Mouse (Mus musculus) limb, embryonic 10.5 days (tissue): ENCODE data around the gene Cox16. TPM values are rescaled to one million over a fixed set of nuclear protein-coding genes. Genes with fewer than 3 reads are reported as not detected.
"Not testable (repeated sequence)": the region's sequence is repeated elsewhere in the genome, so short reads cannot be mapped to it uniquely, and the experiment has no call there.

Experiments
- DNase-seq: peaks from one replicate; pipeline ENCODE4 v3.0.0-alpha.2; 2017; ENCODE audit warnings: low spot score
- H3K27ac ChIP-seq: fragments of 300-500 bp; sonication (generic); 2 replicates; pipeline ENCODE4 v1.5.1; 2016; ENCODE audit warnings: mild to moderate bottlenecking
- H3K27me3 ChIP-seq: fragments of 300-500 bp; sonication (generic); 2 replicates; pipeline ENCODE4 v1.6.1; 2016; ENCODE audit warnings: low read depth, mild to moderate bottlenecking; ENCODE audit not compliant: poor library complexity, severe bottlenecking
- H3K36me3 ChIP-seq: fragments of 300-500 bp; sonication (generic); 2 replicates; pipeline ENCODE4 v1.6.1; 2016; ENCODE audit warnings: mild to moderate bottlenecking, moderate library complexity
- H3K4me1 ChIP-seq: fragments of 300-500 bp; sonication (generic); 2 replicates; pipeline ENCODE4 v1.6.1; 2016
- H3K4me3 ChIP-seq: fragments of 300-500 bp; sonication (generic); 2 replicates; pipeline ENCODE4 v1.5.1; 2016; ENCODE audit warnings: mild to moderate bottlenecking, moderate library complexity
- H3K9me3 ChIP-seq: fragments of 300-500 bp; sonication (generic); replicated peaks from 2 replicates; pipeline ENCODE4 v1.6.1; 2016; ENCODE audit warnings: mild to moderate bottlenecking
- WGBS: fragments of 180-500 bp; shearing (Covaris S2); methylation state at CpG from one replicate; pipeline ENCODE4 v1.1.7; 2016; 5-methylcytosine and 5-hydroxymethylcytosine counted together
- polyA plus RNA-seq: library from polyadenylated mRNA; unstranded; fragments of >200 nt; fragmentation: Nextera tagmentation; extraction: Ambion mirVana; gene quantifications from 2 replicates; pipeline ENCODE4 v1.2.1, GENCODE M21; 2016

Cox16 gene
- polyA plus RNA-seq, result 109 and 113 TPM in 2 replicates

DNA sequence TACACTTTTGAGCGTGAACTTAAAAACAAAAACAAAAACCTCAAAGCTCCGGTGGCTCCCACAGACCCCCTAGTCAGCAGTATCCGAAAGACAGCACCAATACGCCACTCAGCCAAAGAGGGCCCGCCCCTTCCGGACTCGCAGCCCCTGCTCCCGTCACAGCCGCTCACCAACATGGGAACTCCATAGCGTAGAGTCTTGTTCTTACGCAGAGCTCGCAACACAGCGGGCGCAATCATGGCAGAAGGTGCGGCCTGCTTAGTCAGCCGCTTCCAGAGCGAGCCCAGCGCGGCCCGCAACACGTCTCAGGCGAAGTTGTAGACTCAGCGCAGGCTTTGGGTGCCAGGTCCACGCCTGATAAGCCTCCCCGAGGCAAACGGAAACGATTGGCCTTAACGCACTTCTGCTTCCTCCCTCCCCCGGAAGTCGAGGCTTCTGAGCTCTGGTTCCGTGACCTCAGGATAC lies at the start of gene Cox16:
TSS of gene Cox16 (minus strand) at position 401 of the 465 bp plus-strand sequence.
- under 1% methylated on average over 31 of the region's 31 CpGs for WGBS
- peak within 1 kb of the TSS; percentile 91 for H3K27ac ChIP-seq
- no peaks in the 10 kb centered on the region for H3K36me3 ChIP-seq
- H3K27me3 ChIP-seq, result no peaks in the 10 kb centered on the region
- peak; percentile 90 for DNase-seq
- H3K9me3 ChIP-seq, result no peaks in the 10 kb centered on the region
- no peaks in the 10 kb centered on the region for H3K4me1 ChIP-seq
- peak within 1 kb of the TSS; percentile 76 for H3K4me3 ChIP-seq

GRCm38 (mm10) chr12:81533029-81533419 lies 48.1 kb upstream of the Cox16 start:
- no peak for DNase-seq
- Histone ChIP-seq H3K27ac (peak overlapping the region; percentile 85), H3K4me1 (peaks cover 13% of the 10 kb centered on the region), H3K27me3 (no peaks in the 10 kb centered on the region), H3K9me3 (no peaks in the 10 kb centered on the region), H3K4me3 (peak overlapping the region; percentile 75), H3K36me3 (no peaks in the 10 kb centered on the region)
- 38% methylated on average over 4 of the region's 4 CpGs for WGBS

DNA sequence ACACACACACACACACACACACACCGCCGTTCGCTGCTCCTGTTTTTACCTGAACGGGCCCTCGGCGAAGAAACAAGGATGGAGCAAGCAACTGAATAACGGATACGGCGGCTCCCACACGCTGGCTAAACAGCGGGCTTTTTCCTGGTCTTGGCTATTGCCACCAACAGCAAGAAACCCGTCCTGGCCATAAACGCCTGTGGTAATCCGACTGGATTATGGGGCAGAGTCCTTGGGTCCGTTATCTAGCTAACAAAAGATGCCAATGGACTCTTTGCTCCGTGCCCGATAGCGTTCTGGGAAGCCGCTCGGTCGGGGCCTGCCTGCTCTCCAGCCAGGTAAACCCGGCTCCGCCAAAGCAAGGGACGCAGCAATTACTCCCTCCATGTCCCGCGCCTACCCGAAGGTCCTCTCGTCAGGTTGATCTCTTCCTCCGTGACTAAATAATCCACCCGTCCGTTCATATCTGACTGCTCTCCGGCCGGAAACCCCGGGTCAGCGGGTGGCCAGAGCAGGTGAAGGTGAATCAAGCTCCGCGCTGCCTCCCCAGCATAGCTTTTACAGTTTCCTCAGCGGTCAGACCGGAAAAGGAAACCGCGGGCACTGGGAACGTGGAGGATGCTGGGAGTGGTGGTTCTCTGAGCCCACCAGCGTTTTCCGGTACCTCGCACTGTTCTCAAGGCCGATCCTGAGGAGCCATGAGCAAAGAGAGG lies 47.5 kb upstream of the Cox16 start, which contains the start of the genes Gm20498 and Synj2bp:
TSS of gene Gm20498 (minus strand) at position 590 of the 713 bp plus-strand sequence.
TSS of gene Synj2bp (minus strand) at position 596 of the 713 bp plus-strand sequence.
- peak within 1 kb of the TSS; percentile 85 for H3K27ac ChIP-seq

DNA sequence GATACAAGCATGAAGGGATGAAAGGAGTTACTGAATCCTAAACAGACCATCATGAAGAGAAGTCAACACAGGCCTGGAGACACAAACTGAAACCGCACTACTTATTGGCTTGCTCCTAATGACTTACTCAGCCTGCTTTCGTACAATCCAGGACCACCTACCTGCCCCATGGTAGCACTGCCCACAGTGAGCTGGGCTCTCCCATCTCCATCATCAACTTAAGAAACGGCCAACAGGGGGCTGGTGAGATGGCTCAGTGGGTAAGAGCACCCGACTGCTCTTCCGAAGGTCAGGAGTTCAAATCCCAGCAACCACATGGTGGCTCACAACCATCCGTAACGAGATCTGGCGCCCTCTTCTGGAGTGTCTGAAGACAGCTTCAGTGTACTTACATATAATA lies 45.7 kb upstream of the Cox16 start:
- WGBS, result 80% methylated on average over 8 of the region's 8 CpGs
- H3K27ac ChIP-seq, H3K27me3 ChIP-seq, H3K9me3 ChIP-seq, DNase-seq, H3K4me3 ChIP-seq, H3K36me3 ChIP-seq: not testable (repeated sequence)
- H3K4me1 ChIP-seq, result peaks cover 13% of the 10 kb centered on the region

More for the DNA sequence above, 47.5 kb upstream of the Cox16 start, which contains the start of the genes Gm20498 and Synj2bp:
- whole genome bisulfite sequencing, result under 1% methylated on average over 46 of the region's 46 CpGs
- Histone ChIP-seq H3K36me3 (no peaks in the 10 kb centered on the region), H3K9me3 (no peaks in the 10 kb centered on the region), H3K4me3 (peak within 1 kb of the TSS; percentile 75), H3K4me1 (peaks cover 13% of the 10 kb centered on the region), H3K27me3 (no peaks in the 10 kb centered on the region)
- peak; percentile 87 for DNase-seq

- not testable (repeated sequence) for H3K27me3 ChIP-seq, DNase-seq, H3K4me1 ChIP-seq, H3K4me3 ChIP-seq, H3K9me3 ChIP-seq, H3K27ac ChIP-seq
- 95% methylated on average over 9 of the region's 9 CpGs for WGBS
- peaks cover 37% of the 10 kb centered on the region for H3K36me3 ChIP-seq
Observed at GRCm38 (mm10) chr12:81496906-81497305, 12.0 kb upstream of the Cox16 start.

DNA sequence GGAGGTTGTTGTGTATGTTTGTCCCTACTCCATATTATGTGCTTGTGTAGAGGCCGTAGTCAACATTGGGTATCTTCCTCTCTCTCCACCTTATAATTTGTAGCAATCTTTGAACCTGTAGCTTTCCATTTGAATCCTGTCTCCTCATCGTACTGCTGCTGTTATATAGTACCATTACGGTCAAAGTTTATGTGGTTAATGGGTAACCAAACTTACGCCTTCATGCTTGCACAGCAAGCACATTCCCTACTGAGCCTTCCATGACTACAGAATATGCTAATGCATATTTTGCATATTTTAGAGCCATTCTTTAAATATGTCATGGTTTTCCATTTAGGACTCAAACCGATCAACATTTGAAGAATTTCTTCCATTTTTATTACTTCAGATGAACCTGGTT lies 5.6 kb upstream of the Cox16 start:
- 97% methylated on average over 5 of the region's 5 CpGs for WGBS

DNA sequence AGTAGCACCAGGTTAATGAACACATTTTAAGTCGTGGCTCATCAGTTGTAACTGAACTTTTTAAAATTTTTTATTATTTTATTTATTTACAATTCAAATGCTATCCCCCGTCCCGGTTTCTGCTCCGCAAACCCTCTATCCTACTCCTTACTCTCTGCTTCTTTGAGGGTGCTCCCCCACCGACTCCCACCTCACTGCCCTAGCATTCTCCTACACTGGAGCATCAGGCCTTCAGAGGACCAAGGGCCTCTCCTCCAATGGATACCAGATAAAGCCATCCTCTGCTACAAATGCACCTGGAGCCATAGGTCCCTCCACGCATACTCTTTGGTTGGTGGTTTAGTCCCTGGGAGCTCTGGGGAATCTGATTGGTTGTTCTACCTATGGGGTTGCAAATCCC lies 384 bp upstream of the Cox16 start:
- Histone ChIP-seq H3K27ac (peak overlapping the region; percentile 91), H3K36me3 (no peaks in the 10 kb centered on the region), H3K4me1 (no peaks in the 10 kb centered on the region), H3K4me3 (peak overlapping the region; percentile 76), H3K9me3 (no peaks in the 10 kb centered on the region), H3K27me3 (no peaks in the 10 kb centered on the region)
- 42% methylated on average over 6 of the region's 6 CpGs for WGBS
- no peak for DNase-seq

More for the DNA sequence above, 5.6 kb upstream of the Cox16 start:
- DNase-seq, result no peak
- Histone ChIP-seq H3K27me3 (no peaks in the 10 kb centered on the region), H3K36me3 (peaks cover 10% of the 10 kb centered on the region), H3K9me3 (no peaks in the 10 kb centered on the region), H3K4me3 (no peak overlapping the region), H3K27ac (no peak overlapping the region), H3K4me1 (no peaks in the 10 kb centered on the region)

DNA sequence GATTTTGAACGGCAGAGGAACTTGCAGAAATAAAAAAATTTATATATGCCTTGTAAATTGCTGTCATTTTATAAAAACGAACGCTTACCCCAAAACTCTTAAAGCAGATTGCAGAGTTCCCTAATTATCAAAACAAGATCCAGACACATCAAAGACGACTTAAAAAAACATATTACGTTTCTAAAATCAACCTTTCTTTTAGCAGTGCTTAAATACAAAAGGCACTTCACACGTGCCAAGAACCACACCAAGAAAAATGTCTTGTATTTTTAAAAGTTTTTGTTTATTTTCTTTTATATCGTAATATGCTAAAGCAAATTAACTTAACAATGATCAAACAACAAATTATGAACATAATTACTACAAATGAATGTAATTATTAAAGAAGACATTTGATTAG lies 715 bp downstream of the Cox16 start:
- peak overlapping the region; percentile 76 for H3K4me3 ChIP-seq
- H3K9me3 ChIP-seq, result no peaks in the 10 kb centered on the region
- 0 out of 2 replicates have a peak, but pooled peaks cover 2% of the 10 kb centered on the region for H3K36me3 ChIP-seq
- H3K4me1 ChIP-seq, result no peaks in the 10 kb centered on the region
- no peak for DNase-seq
- H3K27ac ChIP-seq, result peak overlapping the region; percentile 91
- H3K27me3 ChIP-seq, result no peaks in the 10 kb centered on the region
- WGBS, result 4% methylated on average over 7 of the region's 7 CpGs

GRCm38 (mm10) chr12:81483656-81484055 lies 1.3 kb downstream of the Cox16 start:
- 0 out of 2 replicates have a peak, but pooled peaks cover 3% of the 10 kb centered on the region for H3K36me3 ChIP-seq
- peak overlapping the region; percentile 91; the same call in 1 of the 2 replicates for H3K27ac ChIP-seq
- no peaks in the 10 kb centered on the region for H3K27me3 ChIP-seq
- 56% methylated on average over 17 of the region's 17 CpGs for WGBS
- DNase-seq, result peak; percentile 42
- no peaks in the 10 kb centered on the region for H3K4me1 ChIP-seq
- no peaks in the 10 kb centered on the region for H3K9me3 ChIP-seq
- H3K4me3 ChIP-seq, result peak overlapping the region; percentile 76

- H3K4me1 ChIP-seq, H3K27ac ChIP-seq, H3K4me3 ChIP-seq, H3K27me3 ChIP-seq, H3K9me3 ChIP-seq, DNase-seq: not testable (repeated sequence)
- 94% methylated on average over 7 of the region's 7 CpGs for WGBS
- peaks cover 23% of the 10 kb centered on the region for H3K36me3 ChIP-seq
Observed at GRCm38 (mm10) chr12:81459051-81459450, 25.9 kb downstream of the Cox16 start.

DNA sequence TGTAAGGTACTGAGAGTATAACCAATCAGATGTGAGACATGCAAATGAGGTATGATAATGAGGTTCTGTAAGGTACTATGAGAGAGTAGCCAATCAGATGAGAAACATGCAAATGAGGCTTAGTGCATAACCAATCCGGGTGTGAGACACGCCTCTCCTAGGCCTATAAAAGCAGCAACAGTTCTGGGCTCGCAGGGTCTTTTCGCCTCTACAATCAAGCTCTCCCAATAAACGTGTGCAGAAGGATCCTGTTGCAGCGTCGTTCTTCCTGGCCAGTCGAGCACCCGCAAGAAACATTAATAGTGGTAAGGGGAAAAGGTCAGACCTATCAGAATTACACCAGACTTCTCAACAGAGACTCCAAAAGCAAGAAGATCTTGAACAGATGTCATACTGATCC lies 45.9 kb downstream of the Cox16 start:
- not testable (repeated sequence) for H3K27me3 ChIP-seq, H3K4me1 ChIP-seq, DNase-seq, H3K4me3 ChIP-seq, H3K27ac ChIP-seq, H3K9me3 ChIP-seq, H3K36me3 ChIP-seq
- 95% methylated on average over 9 of the region's 9 CpGs for WGBS

- H3K27ac ChIP-seq, H3K4me3 ChIP-seq, H3K27me3 ChIP-seq, DNase-seq, H3K9me3 ChIP-seq, H3K4me1 ChIP-seq: not testable (repeated sequence)
- 95% methylated on average over 2 of the region's 2 CpGs for WGBS
- peaks cover 20% of the 10 kb centered on the region for H3K36me3 ChIP-seq
Observed at GRCm38 (mm10) chr12:81434778-81435177, 50.1 kb downstream of the Cox16 start.

GRCm38 (mm10) chr12:81421846-81422245 lies 63.1 kb downstream of the Cox16 start, which contains the start of gene Adam4:
TSS of gene Adam4 (minus strand) at chr12:81421946.
- H3K4me1 ChIP-seq, result no peaks in the 10 kb centered on the region
- H3K4me3 ChIP-seq, result no peak within 1 kb of the TSS
- no peaks in the 10 kb centered on the region; the same call in 1 of the 2 replicates for H3K9me3 ChIP-seq
- no peaks in the 10 kb centered on the region for H3K27me3 ChIP-seq
- DNase-seq, result no peak
- H3K36me3 ChIP-seq, result peaks cover 22% of the 10 kb centered on the region
- H3K27ac ChIP-seq, result no peak within 1 kb of the TSS
- 91% methylated on average over 1 of the region's 1 CpGs for WGBS
